Mouse (Mus musculus): Measurements from ENCODE around the gene Prr5. TPM values are rescaled to one million over a fixed set of nuclear protein-coding genes. Genes with fewer than 3 reads are reported as not detected.

Gene Prr5
- polyA plus RNA-seq, 1 experiment from 2014 or later = 14.1 TPM

- WGBS = 78% methylated on average over 11 of the region's 11 CpGs
- DNase-seq (ENCODE audit: extremely low spot score, low spot score) = no peak
- H3K27me3 ChIP-seq (ENCODE audit: poor library complexity, severe bottlenecking) = peaks cover 12% of the 10 kb centered on the region
These were observed 5.1 kb downstream of the Prr5 start for GRCm38 (mm10) chr15:84674329-84675067.

GRCm38 (mm10) chr15:84675317-84675716 lies 5.9 kb downstream of the Prr5 start:
- peaks cover 26% of the 10 kb centered on the region for H3K4me1 ChIP-seq
- peaks cover 20% of the 10 kb centered on the region for H3K27me3 ChIP-seq (ENCODE audit: poor library complexity, severe bottlenecking)
- 81% methylated on average over 8 of the region's 8 CpGs for WGBS
- H3K9me3 ChIP-seq = no peaks in the 10 kb centered on the region
- no peak overlapping the region for H3K4me3 ChIP-seq
- H3K36me3 ChIP-seq (replicated peaks) = no peaks in the 10 kb centered on the region
- H3K27ac ChIP-seq = no peak overlapping the region
- DNase-seq (ENCODE audit: extremely low spot score, low spot score) = no peak

More at GRCm38 (mm10) chr15:84674329-84675067, 5.1 kb downstream of the Prr5 start:
- H3K4me1 ChIP-seq = peaks cover 19% of the 10 kb centered on the region
- no peak overlapping the region for H3K27ac ChIP-seq
- no peaks in the 10 kb centered on the region for H3K36me3 ChIP-seq (replicated peaks)
- H3K9me3 ChIP-seq = no peaks in the 10 kb centered on the region
- H3K4me3 ChIP-seq = no peak overlapping the region

DNA sequence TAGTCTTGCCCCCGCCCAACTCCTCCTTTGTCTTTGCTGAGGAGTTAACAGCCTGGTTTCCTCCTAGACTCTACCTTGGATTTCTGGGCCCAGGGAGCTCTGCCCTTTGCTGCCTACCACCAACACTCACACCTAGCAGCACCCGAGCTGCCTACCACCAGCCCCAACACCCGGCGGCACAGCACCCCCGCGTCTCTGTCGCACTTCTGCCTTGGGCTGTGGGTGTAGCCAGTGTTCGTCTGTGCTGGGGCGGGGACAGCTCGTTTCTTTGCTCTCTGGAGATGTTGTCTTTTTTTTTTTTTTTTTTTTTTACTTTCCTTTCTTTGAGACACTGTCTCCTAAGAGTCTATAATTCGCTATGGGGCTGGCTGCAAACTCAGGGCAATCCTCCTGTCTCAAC lies 8.5 kb downstream of the Prr5 start:
- Histone ChIP-seq H3K4me3 (no peak overlapping the region), H3K27me3 (ENCODE audit: poor library complexity, severe bottlenecking) (peaks cover 46% of the 10 kb centered on the region), H3K9me3 (no peaks in the 10 kb centered on the region), H3K36me3 (replicated peaks) (no peaks in the 10 kb centered on the region), H3K27ac (no peak overlapping the region), H3K4me1 (peaks cover 43% of the 10 kb centered on the region)
- 71% methylated on average over 11 of the region's 11 CpGs for WGBS
- DNase-seq (ENCODE audit: extremely low spot score, low spot score) = no peak

GRCm38 (mm10) chr15:84679090-84679489 lies 9.7 kb downstream of the Prr5 start:
- Histone ChIP-seq H3K4me3 (no peak overlapping the region), H3K27ac (no peak overlapping the region), H3K27me3 (ENCODE audit: poor library complexity, severe bottlenecking) (peaks cover 53% of the 10 kb centered on the region), H3K9me3 (no peaks in the 10 kb centered on the region), H3K4me1 (peaks cover 53% of the 10 kb centered on the region), H3K36me3 (replicated peaks) (no peaks in the 10 kb centered on the region)
- no peak for DNase-seq (ENCODE audit: extremely low spot score, low spot score)
- WGBS = 92% methylated on average over 4 of the region's 4 CpGs

DNA sequence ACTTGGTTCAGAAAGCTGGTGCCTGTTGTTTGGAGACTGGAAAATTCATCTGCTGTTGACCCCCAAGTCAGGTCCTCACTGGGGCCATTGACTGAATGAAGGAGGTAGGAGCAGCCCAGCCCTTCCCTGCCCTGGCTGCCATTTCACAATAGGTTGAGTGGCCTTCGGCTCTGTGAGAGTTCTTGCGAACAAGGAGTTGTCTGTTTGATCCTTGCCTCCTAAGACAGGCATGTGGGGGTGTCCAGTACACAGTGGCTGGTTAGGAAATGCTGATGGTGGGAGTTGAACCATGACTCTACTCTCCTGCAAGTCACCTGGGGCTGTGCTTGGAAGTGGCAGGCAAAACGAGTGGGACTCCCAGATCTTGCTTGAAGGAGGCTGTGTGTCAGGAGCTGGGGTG lies 10.4 kb downstream of the Prr5 start:
- H3K9me3 ChIP-seq = no peaks in the 10 kb centered on the region
- H3K4me1 ChIP-seq = peaks cover 60% of the 10 kb centered on the region
- peaks cover 53% of the 10 kb centered on the region for H3K27me3 ChIP-seq (ENCODE audit: poor library complexity, severe bottlenecking)
- H3K36me3 ChIP-seq (replicated peaks) = no peaks in the 10 kb centered on the region
- DNase-seq (ENCODE audit: extremely low spot score, low spot score) = no peak
- H3K4me3 ChIP-seq = no peak overlapping the region
- WGBS = 65% methylated on average over 3 of the region's 3 CpGs
- no peak overlapping the region for H3K27ac ChIP-seq

DNA sequence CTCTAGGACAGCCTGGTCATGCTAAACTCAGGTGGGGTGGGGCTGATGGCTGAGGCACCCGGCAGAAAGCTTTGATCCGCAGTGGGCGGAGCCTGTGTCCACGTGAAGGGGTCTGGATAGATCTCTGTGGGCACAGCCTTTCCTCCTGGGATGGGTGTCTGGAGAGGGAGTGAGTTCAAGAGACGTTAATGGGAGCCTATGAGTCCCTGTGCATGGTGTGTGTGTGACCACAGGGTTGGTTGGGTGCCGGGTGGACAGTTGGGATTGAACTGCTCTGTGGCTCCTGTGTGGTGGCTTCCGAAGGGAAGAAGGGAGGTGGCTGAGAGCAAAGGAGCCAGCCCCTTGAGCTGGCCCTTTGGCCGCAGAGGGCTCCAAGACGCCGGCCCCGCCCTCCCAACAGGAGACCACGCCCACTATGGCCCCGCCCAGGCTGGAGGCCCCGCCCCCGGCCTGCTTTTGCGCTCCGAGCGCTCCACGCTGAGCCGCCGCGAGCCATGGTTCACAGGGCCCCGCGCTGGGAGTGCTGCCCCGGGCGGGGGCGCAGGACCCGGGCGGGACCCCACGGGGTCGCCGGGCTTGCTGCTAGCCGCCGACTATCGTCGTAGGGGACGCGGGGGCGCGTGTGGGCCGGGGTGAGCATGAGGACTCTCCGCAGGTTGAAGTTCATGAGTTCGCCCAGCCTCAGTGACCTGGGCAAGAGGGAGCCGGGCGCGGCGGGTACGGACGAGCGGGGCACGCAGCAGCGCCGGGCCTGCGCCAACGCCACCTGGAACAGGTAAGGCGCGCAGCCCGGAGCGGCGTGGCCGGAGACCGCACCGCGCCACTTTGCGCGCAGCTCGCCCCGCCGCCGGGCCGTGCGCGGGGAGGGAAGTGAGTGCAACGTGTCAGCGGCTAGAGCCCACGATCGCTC lies 11.4 kb downstream of the Prr5 start:
- Histone ChIP-seq H3K9me3 (no peaks in the 10 kb centered on the region), H3K4me1 (peaks cover 67% of the 10 kb centered on the region), H3K4me3 (peak overlapping the region; percentile 80), H3K27me3 (ENCODE audit: poor library complexity, severe bottlenecking) (peaks cover 53% of the 10 kb centered on the region), H3K36me3 (replicated peaks) (no peaks in the 10 kb centered on the region), H3K27ac (peak overlapping the region; percentile 83)
- peak; percentile 92 for DNase-seq (ENCODE audit: extremely low spot score, low spot score)
- under 1% methylated on average over 77 of the region's 77 CpGs for WGBS

DNA sequence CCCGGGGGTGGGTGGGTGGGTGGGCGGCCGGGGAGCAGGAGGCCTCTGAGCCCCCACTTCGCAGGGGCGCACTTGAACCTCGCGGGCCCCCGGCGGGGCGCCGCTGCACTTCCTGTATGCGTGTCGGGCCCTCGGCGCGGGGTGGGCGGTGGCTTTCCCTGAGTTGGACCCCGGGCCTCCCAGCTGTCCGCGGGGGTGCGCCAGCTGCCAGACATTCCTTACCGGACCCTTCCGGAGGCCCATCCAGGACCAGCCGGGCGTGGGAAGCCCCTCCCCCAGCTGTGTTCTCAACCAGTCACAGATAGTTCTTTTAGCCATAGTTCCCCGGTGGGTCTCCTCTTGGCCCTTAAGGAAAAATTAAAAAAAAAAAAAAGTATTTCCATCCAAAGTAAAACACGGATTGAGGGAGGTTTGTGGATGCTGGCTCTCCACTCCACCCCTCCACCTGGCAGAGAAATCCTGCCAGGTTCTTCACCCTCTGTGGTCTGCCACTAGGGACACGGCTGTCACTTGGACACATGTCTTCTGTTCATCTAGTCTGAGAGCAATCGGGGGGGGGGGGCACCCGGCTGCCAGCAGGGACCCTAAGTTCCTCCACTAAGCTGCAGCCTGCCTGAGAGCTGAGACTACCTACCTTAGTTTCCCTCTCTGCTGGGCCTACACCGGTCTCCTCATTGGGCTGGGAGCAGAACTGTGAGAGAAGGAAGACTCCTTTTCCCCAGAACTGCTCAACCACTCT lies 12.2 kb downstream of the Prr5 start:
- Histone ChIP-seq H3K36me3 (replicated peaks) (no peaks in the 10 kb centered on the region), H3K4me3 (peak overlapping the region; percentile 80), H3K27me3 (ENCODE audit: poor library complexity, severe bottlenecking) (peaks cover 53% of the 10 kb centered on the region), H3K4me1 (peaks cover 61% of the 10 kb centered on the region), H3K9me3 (no peaks in the 10 kb centered on the region), H3K27ac (peak overlapping the region; percentile 83)
- WGBS = 3% methylated on average over 30 of the region's 31 CpGs
- peak; percentile 57 for DNase-seq (ENCODE audit: extremely low spot score, low spot score)

DNA sequence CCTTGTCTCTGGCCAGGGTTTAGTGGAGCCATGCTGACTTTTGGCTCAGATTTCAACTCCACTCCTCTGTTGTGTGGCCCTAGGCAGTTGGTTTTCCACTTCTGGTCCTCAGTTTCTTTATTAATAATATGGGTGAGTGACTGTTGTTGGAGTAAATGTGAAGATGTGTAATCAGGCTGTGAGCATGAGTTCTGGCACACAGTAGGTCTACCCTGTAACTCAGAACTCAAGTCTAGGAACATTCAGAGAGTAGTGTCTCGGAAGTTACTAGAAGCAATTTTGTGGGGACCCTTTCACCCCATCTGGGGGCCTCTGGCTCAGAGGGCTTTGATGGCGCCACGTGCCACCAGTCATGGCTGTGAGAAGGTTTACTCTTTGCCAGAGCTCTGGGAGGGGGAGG lies 12.8 kb downstream of the Prr5 start:
- peaks cover 62% of the 10 kb centered on the region for H3K4me1 ChIP-seq
- H3K36me3 ChIP-seq (replicated peaks) = no peaks in the 10 kb centered on the region
- no peak for DNase-seq (ENCODE audit: extremely low spot score, low spot score)
- peak overlapping the region; percentile 80 for H3K4me3 ChIP-seq
- H3K9me3 ChIP-seq = no peaks in the 10 kb centered on the region
- 74% methylated on average over 3 of the region's 3 CpGs for WGBS
- no peak overlapping the region for H3K27ac ChIP-seq
- H3K27me3 ChIP-seq (ENCODE audit: poor library complexity, severe bottlenecking) = peaks cover 53% of the 10 kb centered on the region

DNA sequence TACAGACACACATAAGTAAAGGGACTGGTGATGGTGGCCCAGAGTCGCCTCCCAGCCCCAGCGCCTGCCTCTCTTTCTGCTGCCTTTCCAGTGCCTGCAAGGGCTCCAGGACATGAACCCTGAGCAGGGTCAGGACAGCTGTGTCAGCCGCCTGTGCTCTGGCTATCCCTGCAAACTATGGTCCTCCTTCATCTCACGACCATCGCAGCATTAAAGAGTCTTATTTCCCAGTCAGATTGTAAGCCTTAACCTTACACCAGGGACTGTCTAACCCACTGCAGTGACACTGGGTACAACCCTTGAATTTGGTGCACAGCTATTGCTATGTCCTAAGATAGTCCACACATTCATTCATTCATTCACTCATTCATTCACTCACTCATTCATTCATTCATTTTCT lies 13.4 kb downstream of the Prr5 start:
- no peaks in the 10 kb centered on the region for H3K36me3 ChIP-seq (replicated peaks)
- DNase-seq (ENCODE audit: extremely low spot score, low spot score) = no peak
- H3K4me3 ChIP-seq = no peak overlapping the region
- WGBS = 70% methylated on average over 5 of the region's 5 CpGs
- peaks cover 53% of the 10 kb centered on the region for H3K27me3 ChIP-seq (ENCODE audit: poor library complexity, severe bottlenecking)
- H3K9me3 ChIP-seq = no peaks in the 10 kb centered on the region
- no peak overlapping the region for H3K27ac ChIP-seq
- peaks cover 68% of the 10 kb centered on the region for H3K4me1 ChIP-seq

DNA sequence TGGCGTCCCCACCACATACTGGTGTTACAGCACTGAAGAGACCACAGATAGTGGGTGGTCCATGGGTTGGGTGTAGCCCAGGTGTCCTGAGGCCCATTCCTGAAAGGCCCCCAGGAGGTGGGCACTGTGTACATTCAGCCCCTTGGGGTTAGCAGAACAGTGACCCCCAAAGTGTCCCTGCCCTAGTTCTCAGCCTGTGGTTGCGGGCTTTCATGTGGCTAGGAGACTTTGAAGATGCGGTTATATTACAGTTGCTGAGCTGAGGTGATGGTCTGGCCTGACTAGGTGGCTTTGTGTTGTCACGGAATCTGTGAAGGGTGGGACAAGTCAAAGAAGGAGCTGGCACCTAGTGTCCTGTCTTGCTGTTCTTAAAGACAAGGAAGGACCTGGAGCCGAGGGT lies 15.1 kb downstream of the Prr5 start:
- 58% methylated on average over 5 of the region's 5 CpGs for WGBS
- Histone ChIP-seq H3K9me3 (no peaks in the 10 kb centered on the region), H3K4me1 (peaks cover 69% of the 10 kb centered on the region), H3K36me3 (replicated peaks) (peaks cover 8% of the 10 kb centered on the region), H3K27ac (no peak overlapping the region), H3K27me3 (ENCODE audit: poor library complexity, severe bottlenecking) (peaks cover 41% of the 10 kb centered on the region), H3K4me3 (no peak overlapping the region)
- no peak for DNase-seq (ENCODE audit: extremely low spot score, low spot score)

DNA sequence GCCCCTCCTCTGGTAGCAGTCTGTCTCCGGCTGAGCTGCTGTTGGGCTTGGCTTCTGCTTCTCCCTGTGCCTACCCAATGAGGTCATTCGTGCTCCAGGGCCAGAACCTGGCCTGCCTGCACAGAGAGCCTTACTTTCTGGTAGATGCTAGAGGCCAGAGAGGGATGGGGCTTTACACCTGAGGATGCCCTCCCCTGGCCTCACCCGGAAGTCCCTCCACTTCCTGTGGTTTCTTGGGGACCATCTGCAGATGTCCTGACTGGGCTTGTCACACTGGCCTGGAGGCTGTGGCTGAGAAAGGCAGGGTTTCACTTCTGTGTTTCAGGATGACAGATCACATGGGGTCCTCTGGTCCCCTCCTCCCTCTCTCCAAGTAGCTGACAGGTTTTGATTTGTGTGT lies 16.0 kb downstream of the Prr5 start:
- no peak overlapping the region for H3K4me3 ChIP-seq
- H3K27ac ChIP-seq = no peak overlapping the region
- 72% methylated on average over 3 of the region's 3 CpGs for WGBS
- H3K36me3 ChIP-seq (replicated peaks) = peaks cover 17% of the 10 kb centered on the region
- H3K27me3 ChIP-seq (ENCODE audit: poor library complexity, severe bottlenecking) = peaks cover 32% of the 10 kb centered on the region
- peaks cover 61% of the 10 kb centered on the region for H3K4me1 ChIP-seq
- DNase-seq (ENCODE audit: extremely low spot score, low spot score) = no peak
- no peaks in the 10 kb centered on the region for H3K9me3 ChIP-seq

GRCm38 (mm10) chr15:84687904-84688303 lies 18.5 kb downstream of the Prr5 start:
- WGBS = 83% methylated on average over 14 of the region's 14 CpGs

More at GRCm38 (mm10) chr15:84687904-84688303, 18.5 kb downstream of the Prr5 start:
- peaks cover 4% of the 10 kb centered on the region; the same call in 1 of the 2 replicates for H3K9me3 ChIP-seq
- peaks cover 8% of the 10 kb centered on the region for H3K27me3 ChIP-seq (ENCODE audit: poor library complexity, severe bottlenecking)
- H3K27ac ChIP-seq = no peak overlapping the region; the same call in 1 of the 2 replicates
- H3K36me3 ChIP-seq (replicated peaks) = peaks cover 38% of the 10 kb centered on the region
- DNase-seq (ENCODE audit: extremely low spot score, low spot score) = no peak
- H3K4me3 ChIP-seq = no peak overlapping the region
- H3K4me1 ChIP-seq = peaks cover 38% of the 10 kb centered on the region

Data from forebrain, embryonic 10.5 days (tissue).